Mouse (Mus musculus) C2C12 (cell line): ENCODE results near the gene Etfbkmt.

Experiments used
- CEBPB ChIP-seq: IDR thresholded peaks from one replicate; pipeline ENCODE4 v1.6.1; 2011; ENCODE audit warnings: low read depth, mild to moderate bottlenecking, control low read depth, moderate library complexity
- CTCF ChIP-seq: IDR thresholded peaks from one replicate; pipeline ENCODE4 v1.5.1; 2011; ENCODE audit not compliant: control insufficient read depth, insufficient read depth, insufficient read length
- FOSL1 ChIP-seq: IDR thresholded peaks from one replicate; pipeline ENCODE4 v1.8.0; 2011; ENCODE audit warnings: mild to moderate bottlenecking, low read length; ENCODE audit not compliant: poor library complexity, insufficient read depth, severe bottlenecking
- MAX ChIP-seq: IDR thresholded peaks from one replicate; pipeline ENCODE4 v1.6.1; 2011; ENCODE audit warnings: mild to moderate bottlenecking, control low read depth
- MYOD1 ChIP-seq: IDR thresholded peaks from one replicate; pipeline ENCODE4 v1.6.1; 2011; ENCODE audit warnings: low read depth; ENCODE audit not compliant: control insufficient read depth, insufficient read length
- MYOG ChIP-seq: IDR thresholded peaks from one replicate; pipeline ENCODE4 v1.6.1; 2011; ENCODE audit not compliant: control insufficient read depth, insufficient read length; ENCODE audit errors: extremely low read depth
- USF1 ChIP-seq: IDR thresholded peaks from one replicate; pipeline ENCODE4 v1.6.1; 2011; ENCODE audit warnings: low read depth, mild to moderate bottlenecking, control low read depth, moderate library complexity

DNA sequence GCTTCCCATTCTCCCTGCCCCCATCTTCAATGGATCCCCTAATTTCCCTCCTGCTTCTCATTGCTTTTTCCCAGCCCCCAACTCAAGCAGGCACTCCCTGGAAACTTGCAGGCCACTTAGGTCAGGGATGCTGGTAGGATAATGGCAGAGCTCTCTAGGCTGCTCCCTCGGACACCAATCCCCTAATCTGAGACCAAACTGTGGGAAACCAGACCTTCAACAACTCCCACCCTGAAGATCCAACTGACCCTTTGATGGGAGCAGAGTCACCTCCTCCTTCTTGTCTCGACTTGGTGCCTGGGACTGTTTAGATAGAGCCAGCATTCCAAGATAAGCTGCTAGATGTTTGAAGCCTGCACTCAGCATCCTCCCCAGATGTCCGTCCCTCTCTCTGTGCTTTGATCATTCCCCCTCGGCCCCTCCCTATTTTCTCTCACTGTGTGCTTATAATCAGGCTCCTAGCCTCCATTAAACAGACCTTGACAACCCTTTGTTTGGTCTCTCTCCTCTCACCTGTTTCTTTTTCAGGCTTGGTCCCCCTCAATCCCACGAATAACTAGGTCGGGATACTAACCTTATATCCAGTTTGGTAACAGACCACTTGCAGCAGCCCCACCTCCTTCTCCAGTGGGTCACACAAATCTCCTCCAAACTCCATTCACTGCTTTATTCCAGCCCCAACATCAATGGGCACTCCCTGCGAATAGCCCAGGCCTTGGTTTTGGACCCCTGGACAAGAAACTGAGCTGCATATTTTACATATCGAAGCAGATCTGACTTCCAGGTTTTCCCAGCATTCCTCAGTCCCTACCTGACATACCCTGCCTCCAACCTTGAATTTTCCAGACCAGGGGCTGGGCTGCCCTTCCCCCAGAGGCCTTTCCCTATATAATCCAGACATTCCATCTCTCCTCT, 14.7 kb downstream of the Etfbkmt start:
- TF ChIP-seq MYOD1 = no peak
- no peak for TF ChIP-seq CTCF
- no peak for TF ChIP-seq CEBPB
- TF ChIP-seq USF1 = no peak
- no peak for TF ChIP-seq FOSL1
- no peak for TF ChIP-seq MAX
- no peak for TF ChIP-seq MYOG
